Mouse (Mus musculus) common myeloid progenitor, adult 5-6 weeks (primary cell): ENCODE measurements around the gene Olfr1284. TPM values are rescaled to one million over a fixed set of nuclear protein-coding genes. Genes with fewer than 3 reads are reported as not detected.
"Not testable (repeated sequence)": the region's sequence is repeated elsewhere in the genome, so short reads cannot be mapped to it uniquely, and the experiment has no call there.

ENCODE experiments used
- ATAC-seq: replicated peaks from 2 replicates; pipeline ENCODE4 v1.8.0; 2016; ENCODE audit warnings: low read depth, mild to moderate bottlenecking, moderate TSS enrichment, inconsistent platforms; ENCODE audit not compliant: poor library complexity, severe bottlenecking
- total RNA-seq: library from RNA; stranded (forward); fragments of 200-1000, 187-1606 nt; gene quantifications from 2 replicates; pipeline ENCODE4 v1.2.3, GENCODE M21; 2017

Olfr1284 gene
- total RNA-seq, result not detected in 2 replicates

DNA sequence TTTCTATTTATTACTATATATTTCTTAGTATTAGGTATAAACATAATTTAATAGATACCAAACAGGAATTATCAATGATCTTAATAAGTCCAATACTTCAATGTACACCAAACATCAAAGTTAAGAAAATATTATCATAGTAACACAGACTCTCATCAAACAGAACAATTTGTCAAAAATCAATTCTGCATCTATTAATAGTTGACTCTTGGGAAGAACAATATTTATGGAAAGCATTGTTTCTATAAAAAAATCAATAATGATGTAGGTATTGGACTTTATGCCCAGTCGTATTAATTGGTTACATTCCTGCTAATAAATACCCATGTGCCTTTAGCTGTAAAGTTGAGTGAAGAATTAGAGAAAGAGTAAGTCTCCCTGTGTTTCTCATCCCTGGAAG, at the start of gene Olfr1284:
Olfr1284 (plus strand) TSS at position 301 of the 400 bp plus-strand sequence.
- no peak for ATAC-seq

DNA sequence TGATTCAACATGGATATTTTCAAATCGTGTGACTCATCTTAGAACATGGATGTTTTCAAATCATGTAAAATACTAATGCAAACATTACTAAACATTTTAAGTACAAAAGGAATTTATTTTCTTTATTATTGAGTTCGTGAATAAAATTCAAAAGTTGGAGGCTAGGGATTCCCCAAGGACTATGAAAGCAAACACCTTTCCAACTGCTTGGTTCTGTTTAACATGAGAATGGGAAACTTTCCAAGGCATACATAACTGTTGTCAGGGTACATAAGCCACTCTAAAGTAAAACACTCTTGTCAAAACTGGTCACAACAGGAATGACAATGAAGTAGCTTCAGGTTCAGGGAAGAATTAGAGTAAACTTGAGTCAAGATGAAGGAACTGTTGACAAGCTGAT, 49.1 kb upstream of the Olfr1284 start, which contains the start of gene Olfr1281:
Olfr1281 (plus strand) TSS at position 301 of the 400 bp plus-strand sequence.
- no peak for ATAC-seq

DNA sequence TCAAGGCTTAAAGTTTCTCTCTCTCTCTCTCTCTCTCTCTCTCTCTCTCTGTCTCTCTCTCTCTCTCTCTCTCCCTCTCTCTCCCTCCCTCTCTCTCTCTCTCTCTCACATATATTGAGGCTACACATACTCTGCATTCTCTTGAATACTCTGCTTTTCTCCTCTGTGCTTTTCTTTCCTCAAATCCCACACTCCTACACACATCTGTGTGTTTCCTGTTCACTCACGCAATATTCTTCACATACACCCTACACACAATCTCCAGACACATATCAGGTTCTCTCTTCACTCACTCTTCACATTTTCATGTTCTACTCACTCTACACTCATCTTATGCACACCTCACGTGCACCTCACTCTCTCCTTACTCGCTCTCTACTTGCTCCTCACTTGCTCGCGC, 41.6 kb upstream of the Olfr1284 start:
- ATAC-seq, result not testable (repeated sequence)

DNA sequence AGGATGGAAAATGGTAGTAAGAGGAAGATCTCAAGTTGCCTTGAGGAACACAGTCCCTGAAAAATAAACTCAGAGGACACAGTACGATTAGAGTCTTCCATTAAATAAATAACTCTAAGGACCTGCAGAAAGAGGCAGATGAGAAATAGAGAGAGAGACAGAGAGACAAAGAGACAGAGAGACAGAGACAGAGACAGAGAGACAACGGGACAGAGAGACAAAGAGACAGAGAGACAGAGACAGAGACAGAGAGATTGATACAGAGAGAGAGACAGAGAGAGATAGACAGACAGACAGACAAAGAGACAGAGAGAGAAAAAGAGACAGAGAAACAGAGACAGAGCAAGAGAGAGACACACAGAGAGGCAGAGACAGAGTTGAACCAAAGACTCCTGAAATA, 39.3 kb upstream of the Olfr1284 start, which contains the start of gene Olfr1282:
Olfr1282 (minus strand) TSS at position 101 of the 400 bp plus-strand sequence.
- no peak for ATAC-seq

DNA sequence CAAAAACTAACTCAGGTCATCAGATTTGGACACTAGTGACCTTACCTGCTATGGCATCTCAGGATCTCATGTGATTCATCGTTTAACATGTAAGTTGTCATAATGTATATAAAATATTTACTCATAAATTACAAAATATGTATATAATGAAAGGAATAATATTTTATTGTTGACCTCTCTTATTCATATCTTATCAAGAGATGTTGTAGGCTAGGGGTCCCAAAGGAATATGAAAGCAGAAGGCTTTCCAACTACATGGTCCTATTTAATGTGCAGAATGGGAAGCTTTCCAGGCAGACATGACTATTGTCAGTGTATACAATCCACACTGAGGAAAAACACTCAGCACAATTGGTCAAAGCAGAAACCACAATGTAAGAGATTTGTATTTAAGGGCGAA, 8.8 kb upstream of the Olfr1284 start, which contains the start of gene Olfr1283:
Olfr1283 (plus strand) TSS at position 301 of the 400 bp plus-strand sequence.
- no peak for ATAC-seq

DNA sequence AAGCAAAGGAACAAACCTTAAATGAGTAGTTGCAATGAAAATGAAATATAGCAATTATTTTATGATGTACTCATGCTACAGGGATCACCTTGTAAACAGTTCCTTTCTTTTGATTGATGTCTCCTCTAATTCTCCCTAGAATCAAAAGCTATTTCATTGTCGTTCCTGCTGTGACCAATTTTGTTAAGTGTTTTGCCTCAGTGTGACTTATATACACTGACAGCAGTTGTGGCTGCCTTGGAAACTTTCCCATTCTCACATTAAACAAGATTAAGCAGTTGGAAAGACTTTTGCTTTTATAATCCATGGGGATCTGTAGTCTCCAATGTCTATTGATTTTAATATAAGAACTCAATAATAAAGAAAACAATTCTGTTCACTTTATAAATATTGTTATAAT, 47.6 kb downstream of the Olfr1284 start, which contains the start of gene Olfr1286:
Olfr1286 (minus strand) TSS at position 185 of the 400 bp plus-strand sequence.
- ATAC-seq, result no peak

Other genes starting within 250 kb of the Olfr1284 start
- gene Gm15130, start 222.6 kb upstream of the Olfr1284 start, total RNA-seq, result not detected in 2 replicates
- gene 4930430A15Rik, start 145.9 kb upstream of the Olfr1284 start, total RNA-seq, result not detected in 2 replicates
- gene Olfr1275, start 140.2 kb upstream of the Olfr1284 start, total RNA-seq, result not detected in 2 replicates
- not detected in 2 replicates for gene Olfr1276, start 121.0 kb upstream of the Olfr1284 start, total RNA-seq
- not detected in 2 replicates for gene Olfr1277, start 101.4 kb upstream of the Olfr1284 start, total RNA-seq
- gene Olfr1278, start 85.4 kb upstream of the Olfr1284 start, total RNA-seq, result not detected in 2 replicates
- gene Olfr1279, start 74.9 kb upstream of the Olfr1284 start, total RNA-seq, result not detected in 2 replicates
- gene Olfr1280, start 61.5 kb upstream of the Olfr1284 start, total RNA-seq, result not detected in 2 replicates
- not detected in 2 replicates for gene Olfr1281, start 49.0 kb upstream of the Olfr1284 start, total RNA-seq
- gene Olfr1282, start 39.4 kb upstream of the Olfr1284 start, total RNA-seq, result not detected in 2 replicates
- gene Olfr1283, start 8.7 kb upstream of the Olfr1284 start, total RNA-seq, result not detected in 2 replicates
- not detected in 2 replicates for gene Olfr1286, start 47.6 kb downstream of the Olfr1284 start, total RNA-seq
- gene Olfr1287, start 73.6 kb downstream of the Olfr1284 start, total RNA-seq, result not detected in 2 replicates
- gene Olfr1288, start 98.6 kb downstream of the Olfr1284 start, total RNA-seq, result not detected in 2 replicates
- gene Olfr1289, start 105.3 kb downstream of the Olfr1284 start, total RNA-seq, result not detected in 2 replicates
- gene Olfr1290, start 118.3 kb downstream of the Olfr1284 start, total RNA-seq, result not detected in 2 replicates
- not detected in 2 replicates for gene Olfr1291-ps1, start 121.7 kb downstream of the Olfr1284 start, total RNA-seq
- gene Olfr1293-ps, start 149.7 kb downstream of the Olfr1284 start, total RNA-seq, result not detected in 2 replicates
- not detected in 2 replicates for gene Olfr1294, start 164.8 kb downstream of the Olfr1284 start, total RNA-seq
- gene Olfr1295, start 194.2 kb downstream of the Olfr1284 start, total RNA-seq, result not detected in 2 replicates